Mouse (Mus musculus): ENCODE results near the gene Fnbp1. TPM values are rescaled to one million over a fixed set of nuclear protein-coding genes. Genes with fewer than 3 reads are reported as not detected.

The Fnbp1 gene
- polyA plus RNA-seq, 1 experiment from 2014 or later = 18.7 TPM

- H3K9ac ChIP-seq = no peak overlapping the region
- ATAC-seq (ENCODE audit: extremely low read depth, insufficient number of reproducible peaks, low FRiP score, low TSS enrichment) = no peak
- H3K36me3 ChIP-seq = peaks cover 81% of the 10 kb centered on the region
- H3K27ac ChIP-seq (replicated peaks) = no peak overlapping the region
- peaks cover 2% of the 10 kb centered on the region for H3K4me1 ChIP-seq
- WGBS = 89% methylated on average over 2 of the region's 2 CpGs
- no peaks in the 10 kb centered on the region for H3K27me3 ChIP-seq (replicated peaks)
- no peaks in the 10 kb centered on the region for H3K9me3 ChIP-seq
- no peak overlapping the region for H3K4me3 ChIP-seq
- no peak overlapping the region for H3K4me2 ChIP-seq
Measured at GRCm38 (mm10) chr2:31020202-31020601, 121.6 kb downstream of the Fnbp1 start.

- ATAC-seq (ENCODE audit: extremely low read depth, insufficient number of reproducible peaks, low FRiP score, low TSS enrichment) = no peak
- no peaks in the 10 kb centered on the region for H3K27me3 ChIP-seq (replicated peaks)
- no peak overlapping the region for H3K27ac ChIP-seq (replicated peaks)
- H3K9ac ChIP-seq = no peak overlapping the region
- H3K4me1 ChIP-seq = no peaks in the 10 kb centered on the region
- no peak overlapping the region for H3K4me3 ChIP-seq
- no peaks in the 10 kb centered on the region for H3K9me3 ChIP-seq
- H3K36me3 ChIP-seq = peaks cover 93% of the 10 kb centered on the region
- WGBS = 76% methylated on average over 8 of the region's 8 CpGs
- H3K4me2 ChIP-seq = no peak overlapping the region
Measured at GRCm38 (mm10) chr2:31019011-31019410, 122.8 kb downstream of the Fnbp1 start.

GRCm38 (mm10) chr2:31018519-31018918 lies 123.3 kb downstream of the Fnbp1 start:
- H3K9me3 ChIP-seq = no peaks in the 10 kb centered on the region
- no peak overlapping the region for H3K4me2 ChIP-seq
- H3K27ac ChIP-seq (replicated peaks) = no peak overlapping the region
- no peaks in the 10 kb centered on the region for H3K4me1 ChIP-seq
- no peak overlapping the region for H3K4me3 ChIP-seq
- ATAC-seq (ENCODE audit: extremely low read depth, insufficient number of reproducible peaks, low FRiP score, low TSS enrichment) = no peak
- WGBS = 78% methylated on average over 8 of the region's 8 CpGs
- H3K36me3 ChIP-seq = peaks cover 98% of the 10 kb centered on the region
- H3K27me3 ChIP-seq (replicated peaks) = no peaks in the 10 kb centered on the region
- no peak overlapping the region for H3K9ac ChIP-seq

GRCm38 (mm10) chr2:31017625-31018317 lies 124.0 kb downstream of the Fnbp1 start:
- no peak for ATAC-seq (ENCODE audit: extremely low read depth, insufficient number of reproducible peaks, low FRiP score, low TSS enrichment)
- Histone ChIP-seq H3K36me3 (peaks cover 100% of the 10 kb centered on the region), H3K4me3 (no peak overlapping the region), H3K9ac (no peak overlapping the region), H3K27me3 (replicated peaks) (no peaks in the 10 kb centered on the region), H3K9me3 (no peaks in the 10 kb centered on the region), H3K4me2 (no peak overlapping the region), H3K4me1 (no peaks in the 10 kb centered on the region), H3K27ac (replicated peaks) (no peak overlapping the region)
- WGBS = 89% methylated on average over 18 of the region's 18 CpGs

GRCm38 (mm10) chr2:31013371-31014120 lies 128.3 kb downstream of the Fnbp1 start:
- no peak for ATAC-seq (ENCODE audit: extremely low read depth, insufficient number of reproducible peaks, low FRiP score, low TSS enrichment)
- H3K4me2 ChIP-seq = no peak overlapping the region
- H3K9ac ChIP-seq = no peak overlapping the region
- peaks cover 99% of the 10 kb centered on the region for H3K36me3 ChIP-seq
- no peaks in the 10 kb centered on the region for H3K9me3 ChIP-seq
- no peak overlapping the region for H3K27ac ChIP-seq (replicated peaks)
- H3K4me1 ChIP-seq = no peaks in the 10 kb centered on the region
- H3K27me3 ChIP-seq (replicated peaks) = no peaks in the 10 kb centered on the region
- 64% methylated on average over 14 of the region's 14 CpGs for WGBS
- H3K4me3 ChIP-seq = no peak overlapping the region

GRCm38 (mm10) chr2:31007208-31007607 lies 134.6 kb downstream of the Fnbp1 start:
- H3K4me2 ChIP-seq = no peak overlapping the region
- peak overlapping the region; percentile 77 for H3K9ac ChIP-seq
- no peak for ATAC-seq (ENCODE audit: extremely low read depth, insufficient number of reproducible peaks, low FRiP score, low TSS enrichment)
- no peaks in the 10 kb centered on the region for H3K27me3 ChIP-seq (replicated peaks)
- peaks cover 30% of the 10 kb centered on the region for H3K4me1 ChIP-seq
- WGBS = 75% methylated on average over 5 of the region's 5 CpGs
- no peaks in the 10 kb centered on the region for H3K9me3 ChIP-seq
- no peak overlapping the region for H3K4me3 ChIP-seq
- peak overlapping the region; percentile 97 for H3K27ac ChIP-seq (replicated peaks)
- peaks cover 78% of the 10 kb centered on the region for H3K36me3 ChIP-seq

- 12% methylated on average over 5 of the region's 5 CpGs for WGBS
- Histone ChIP-seq H3K27me3 (replicated peaks) (no peaks in the 10 kb centered on the region), H3K4me3 (peak overlapping the region; percentile 24; the same call in 1 of the 2 replicates), H3K9me3 (no peaks in the 10 kb centered on the region), H3K27ac (replicated peaks) (peak overlapping the region; percentile 97), H3K4me2 (peak overlapping the region; percentile 54), H3K9ac (peak overlapping the region; percentile 77), H3K4me1 (peaks cover 30% of the 10 kb centered on the region), H3K36me3 (peaks cover 78% of the 10 kb centered on the region)
- peak; percentile 68 for ATAC-seq (ENCODE audit: extremely low read depth, insufficient number of reproducible peaks, low FRiP score, low TSS enrichment)
Measured at GRCm38 (mm10) chr2:31006434-31006833, 135.4 kb downstream of the Fnbp1 start.

- Histone ChIP-seq H3K4me3 (no peak overlapping the region), H3K9me3 (no peaks in the 10 kb centered on the region), H3K27ac (replicated peaks) (peak overlapping the region; percentile 97), H3K4me2 (peak overlapping the region; percentile 54), H3K9ac (peak overlapping the region; percentile 77), H3K36me3 (peaks cover 75% of the 10 kb centered on the region), H3K27me3 (replicated peaks) (no peaks in the 10 kb centered on the region), H3K4me1 (peaks cover 30% of the 10 kb centered on the region)
- no peak for ATAC-seq (ENCODE audit: extremely low read depth, insufficient number of reproducible peaks, low FRiP score, low TSS enrichment)
- 44% methylated on average over 2 of the region's 2 CpGs for WGBS
Measured at GRCm38 (mm10) chr2:31005453-31005852, 136.4 kb downstream of the Fnbp1 start.

GRCm38 (mm10) chr2:31002857-31003256 lies 139.0 kb downstream of the Fnbp1 start:
- H3K4me1 ChIP-seq = peaks cover 34% of the 10 kb centered on the region
- 86% methylated on average over 10 of the region's 10 CpGs for WGBS
- H3K9ac ChIP-seq = no peak overlapping the region
- H3K27ac ChIP-seq (replicated peaks) = no peak overlapping the region
- H3K36me3 ChIP-seq = peaks cover 70% of the 10 kb centered on the region
- no peak overlapping the region for H3K4me3 ChIP-seq
- H3K9me3 ChIP-seq = no peaks in the 10 kb centered on the region
- ATAC-seq (ENCODE audit: extremely low read depth, insufficient number of reproducible peaks, low FRiP score, low TSS enrichment) = no peak
- H3K4me2 ChIP-seq = no peak overlapping the region
- H3K27me3 ChIP-seq (replicated peaks) = no peaks in the 10 kb centered on the region

GRCm38 (mm10) chr2:30998443-30999260 lies 143.2 kb downstream of the Fnbp1 start:
- Histone ChIP-seq H3K4me3 (no peak overlapping the region), H3K36me3 (peaks cover 48% of the 10 kb centered on the region), H3K27ac (replicated peaks) (no peak overlapping the region), H3K27me3 (replicated peaks) (no peaks in the 10 kb centered on the region), H3K9ac (no peak overlapping the region), H3K4me1 (peaks cover 29% of the 10 kb centered on the region), H3K9me3 (no peaks in the 10 kb centered on the region), H3K4me2 (no peak overlapping the region)
- 75% methylated on average over 8 of the region's 8 CpGs for WGBS
- ATAC-seq (ENCODE audit: extremely low read depth, insufficient number of reproducible peaks, low FRiP score, low TSS enrichment) = no peak

- Histone ChIP-seq H3K36me3 (peaks cover 21% of the 10 kb centered on the region), H3K27me3 (replicated peaks) (no peaks in the 10 kb centered on the region), H3K4me3 (peak overlapping the region; percentile 52), H3K27ac (replicated peaks) (peak overlapping the region; percentile 87), H3K4me1 (peaks cover 29% of the 10 kb centered on the region), H3K9ac (peak overlapping the region; percentile 79), H3K9me3 (no peaks in the 10 kb centered on the region), H3K4me2 (peak overlapping the region; percentile 71)
- 50% methylated on average over 11 of the region's 11 CpGs for WGBS
- 0 out of 2 replicates have a peak, but pooled peaks have one; percentile 11 for ATAC-seq (ENCODE audit: extremely low read depth, insufficient number of reproducible peaks, low FRiP score, low TSS enrichment)
Measured at GRCm38 (mm10) chr2:30995432-30995996, 146.3 kb downstream of the Fnbp1 start.

Data from heart, embryonic 13.5 days (tissue).